Mouse (Mus musculus): ENCODE measurements around the gene Rabgap1l. TPM values are rescaled to one million over a fixed set of nuclear protein-coding genes. Genes with fewer than 3 reads are reported as not detected.

Rabgap1l gene
- polyA plus RNA-seq, 1 experiment: 13.8 TPM

DNA sequence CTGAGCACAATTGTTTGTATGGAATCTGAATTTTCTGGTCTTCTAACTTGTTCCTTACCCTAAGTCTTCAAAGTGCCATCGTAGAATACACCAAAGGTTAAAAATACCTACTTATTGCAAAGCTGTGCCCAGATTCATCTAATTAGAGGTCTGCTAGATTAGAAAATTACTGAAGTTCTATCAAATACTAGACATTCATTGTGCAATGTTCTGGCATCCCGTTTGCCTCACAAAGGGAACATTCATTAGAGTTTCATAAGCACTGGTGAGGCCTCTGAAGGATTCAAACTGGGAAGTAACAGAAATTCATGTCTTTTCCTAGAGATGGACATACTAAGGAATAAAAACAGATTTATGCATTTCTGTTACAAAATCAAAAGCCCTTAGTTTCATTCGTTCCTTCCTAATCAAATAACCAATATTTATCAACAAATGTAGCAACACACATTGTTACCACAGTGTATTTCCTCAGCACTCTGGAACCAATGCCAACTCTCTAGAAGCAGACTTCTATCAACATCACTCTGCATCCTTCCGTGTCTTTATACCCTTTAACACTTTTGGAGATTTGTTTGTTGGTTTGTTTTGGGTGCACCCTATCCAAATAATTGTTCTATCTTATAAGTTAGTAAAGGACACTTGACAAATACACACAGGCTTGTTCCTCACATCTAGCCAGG, 204.0 kb downstream of the Rabgap1l start:
- Histone ChIP-seq H3K27ac (ENCODE audit: insufficient read depth, low read length) (no peak overlapping the region), H3K4me3 (ENCODE audit: extremely low read depth, insufficient read depth, insufficient read length) (no peak overlapping the region), H3K27me3 (ENCODE audit: control insufficient read depth, insufficient read depth, low read length) (no peaks in the 10 kb centered on the region), H3K4me1 (ENCODE audit: control insufficient read depth, insufficient read depth, insufficient read length) (no peaks in the 10 kb centered on the region), H3K36me3 (ENCODE audit: control insufficient read depth, insufficient read depth, low read length) (no peaks in the 10 kb centered on the region)
- TF ChIP-seq CTCF (IDR thresholded peaks at IDR 0.05; ENCODE audit: extremely low read depth, insufficient read depth, insufficient read length, insufficient replicate concordance): no peak
- no peak for TF ChIP-seq POLR2A (IDR thresholded peaks at IDR 0.05; ENCODE audit: low read depth, low read length)
- no peak for DNase-seq (ENCODE audit: low read depth in 1 of 2, low spot score in 2 of 2)
- 86% methylated on average over 4 of the region's 4 CpGs for WGBS

DNA sequence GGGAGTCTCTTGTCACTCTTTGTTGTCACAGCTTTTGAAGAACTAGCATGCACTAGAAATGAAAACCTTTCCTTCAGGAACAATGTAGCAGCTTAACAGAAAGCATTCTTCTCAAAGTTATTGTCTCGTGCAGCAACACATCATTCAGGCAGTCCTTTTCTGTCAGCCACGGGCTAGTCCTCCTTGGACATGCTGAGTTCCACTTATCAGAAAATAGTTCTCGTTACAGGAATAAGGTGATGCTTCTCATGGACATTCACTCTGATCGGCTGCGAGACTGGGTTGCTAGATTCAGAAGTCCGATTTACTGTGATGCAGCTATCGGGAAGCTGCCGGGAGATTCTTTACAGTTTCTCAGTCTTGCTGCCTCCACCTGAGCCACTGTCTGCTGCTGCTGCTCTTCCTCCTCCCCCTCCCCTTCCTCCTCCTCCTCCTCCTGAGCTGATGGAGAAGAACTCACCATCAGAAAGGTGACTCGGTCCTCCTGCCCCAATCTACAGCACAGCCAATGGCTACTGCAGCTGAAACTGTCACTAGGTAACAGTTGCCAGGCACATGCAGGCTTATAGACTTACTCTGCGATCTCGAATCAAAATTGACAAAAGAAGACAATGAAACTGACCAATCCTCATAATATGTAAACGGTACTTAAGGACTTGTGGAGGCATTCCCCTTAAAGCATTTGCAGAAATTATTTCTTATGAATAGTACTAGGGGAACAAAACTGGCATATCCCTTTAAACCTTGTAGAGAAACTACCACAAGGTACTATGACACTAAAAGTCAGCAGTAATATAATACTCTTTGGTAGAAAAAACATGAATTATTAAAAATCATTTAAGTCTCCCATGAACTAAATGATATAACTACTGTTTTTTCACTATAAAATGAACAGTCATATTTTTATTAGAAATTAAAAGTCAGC, 213.4 kb downstream of the Rabgap1l start:
- Histone ChIP-seq H3K4me3 (ENCODE audit: extremely low read depth, insufficient read depth, insufficient read length) (no peak overlapping the region), H3K36me3 (ENCODE audit: control insufficient read depth, insufficient read depth, low read length) (no peaks in the 10 kb centered on the region), H3K4me1 (ENCODE audit: control insufficient read depth, insufficient read depth, insufficient read length) (no peaks in the 10 kb centered on the region), H3K27me3 (ENCODE audit: control insufficient read depth, insufficient read depth, low read length) (no peaks in the 10 kb centered on the region), H3K27ac (ENCODE audit: insufficient read depth, low read length) (no peak overlapping the region)
- TF ChIP-seq CTCF (IDR thresholded peaks at IDR 0.05; ENCODE audit: extremely low read depth, insufficient read depth, insufficient read length, insufficient replicate concordance) (no peak), POLR2A (IDR thresholded peaks at IDR 0.05; ENCODE audit: low read depth, low read length) (no peak)
- DNase-seq (ENCODE audit: low read depth in 1 of 2, low spot score in 2 of 2): no peak
- WGBS: 87% methylated on average over 12 of the region's 12 CpGs

DNA sequence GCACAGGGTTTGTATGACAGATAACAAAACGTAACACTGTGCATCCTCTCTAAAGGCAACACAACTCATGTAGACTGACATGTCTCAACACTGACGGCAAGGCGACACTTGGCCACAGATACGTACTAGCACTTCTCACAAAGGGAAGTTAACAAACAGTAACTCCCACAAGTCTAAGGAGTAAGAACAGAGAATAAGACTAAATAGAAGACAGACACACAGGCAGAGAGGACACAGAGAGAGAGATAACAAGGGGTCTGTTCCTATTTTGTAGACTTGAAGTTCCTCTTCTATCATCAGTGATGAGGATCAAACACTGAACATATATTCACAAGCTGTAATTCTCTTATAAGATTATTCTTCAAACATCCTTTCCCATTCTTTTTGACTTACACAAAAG, 216.9 kb downstream of the Rabgap1l start:
- Histone ChIP-seq H3K4me3 (ENCODE audit: extremely low read depth, insufficient read depth, insufficient read length) (no peak overlapping the region), H3K27me3 (ENCODE audit: control insufficient read depth, insufficient read depth, low read length) (no peaks in the 10 kb centered on the region), H3K27ac (ENCODE audit: insufficient read depth, low read length) (no peak overlapping the region), H3K4me1 (ENCODE audit: control insufficient read depth, insufficient read depth, insufficient read length) (no peaks in the 10 kb centered on the region), H3K36me3 (ENCODE audit: control insufficient read depth, insufficient read depth, low read length) (no peaks in the 10 kb centered on the region)
- DNase-seq (ENCODE audit: low read depth in 1 of 2, low spot score in 2 of 2): no peak
- TF ChIP-seq CTCF (IDR thresholded peaks at IDR 0.05; ENCODE audit: extremely low read depth, insufficient read depth, insufficient read length, insufficient replicate concordance) (no peak), POLR2A (IDR thresholded peaks at IDR 0.05; ENCODE audit: low read depth, low read length) (no peak)
- 90% methylated on average over 4 of the region's 4 CpGs for WGBS

DNA sequence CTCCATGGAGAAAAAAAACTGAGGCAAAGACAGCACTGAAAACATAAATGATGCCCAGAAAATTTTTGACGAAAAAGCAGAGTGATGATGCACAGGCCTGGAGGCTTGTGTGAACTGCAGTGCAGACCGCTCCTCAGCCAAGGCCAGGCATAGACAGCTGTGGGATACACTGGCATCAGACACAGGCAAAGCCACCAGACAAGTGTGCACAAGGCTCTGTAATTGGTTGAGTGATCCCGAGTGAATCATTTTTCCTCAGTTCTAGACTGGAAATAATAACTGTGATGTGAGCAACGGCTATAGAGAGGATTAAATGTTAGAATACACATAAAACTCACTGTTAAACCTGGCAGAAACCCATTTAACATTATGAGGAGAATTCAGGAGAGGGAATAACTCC, 219.0 kb downstream of the Rabgap1l start:
- 86% methylated on average over 4 of the region's 4 CpGs for WGBS
- H3K27me3 ChIP-seq (ENCODE audit: control insufficient read depth, insufficient read depth, low read length): no peaks in the 10 kb centered on the region
- H3K27ac ChIP-seq (ENCODE audit: insufficient read depth, low read length): no peak overlapping the region
- no peak for DNase-seq (ENCODE audit: low read depth in 1 of 2, low spot score in 2 of 2)
- no peaks in the 10 kb centered on the region for H3K36me3 ChIP-seq (ENCODE audit: control insufficient read depth, insufficient read depth, low read length)
- no peak overlapping the region for H3K4me3 ChIP-seq (ENCODE audit: extremely low read depth, insufficient read depth, insufficient read length)
- no peak for TF ChIP-seq CTCF (IDR thresholded peaks at IDR 0.05; ENCODE audit: extremely low read depth, insufficient read depth, insufficient read length, insufficient replicate concordance)
- no peak for TF ChIP-seq POLR2A (IDR thresholded peaks at IDR 0.05; ENCODE audit: low read depth, low read length)
- H3K4me1 ChIP-seq (ENCODE audit: control insufficient read depth, insufficient read depth, insufficient read length): no peaks in the 10 kb centered on the region

DNA sequence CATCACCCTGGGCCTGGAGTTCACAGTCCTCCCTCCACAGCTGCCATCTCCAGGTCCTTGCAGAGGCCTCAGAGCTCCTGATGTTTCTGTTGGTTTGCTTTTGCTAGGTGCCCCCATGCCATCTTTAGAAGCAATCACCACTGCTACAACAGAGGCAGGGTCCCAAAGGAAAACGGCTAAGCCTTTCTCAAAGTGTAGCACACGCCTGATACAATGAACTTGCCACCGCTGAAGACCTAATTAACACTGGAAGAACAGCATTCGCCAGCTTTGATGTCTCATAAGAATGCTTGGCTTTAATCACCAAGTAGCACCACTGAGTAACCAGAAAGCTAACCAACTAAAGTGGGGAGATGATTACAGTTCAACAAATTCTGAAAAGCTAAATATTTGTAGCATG, 226.6 kb downstream of the Rabgap1l start:
- no peaks in the 10 kb centered on the region for H3K27me3 ChIP-seq (ENCODE audit: control insufficient read depth, insufficient read depth, low read length)
- no peak for DNase-seq (ENCODE audit: low read depth in 1 of 2, low spot score in 2 of 2)
- no peak overlapping the region for H3K4me3 ChIP-seq (ENCODE audit: extremely low read depth, insufficient read depth, insufficient read length)
- TF ChIP-seq POLR2A (IDR thresholded peaks at IDR 0.05; ENCODE audit: low read depth, low read length): no peak
- no peak for TF ChIP-seq CTCF (IDR thresholded peaks at IDR 0.05; ENCODE audit: extremely low read depth, insufficient read depth, insufficient read length, insufficient replicate concordance)
- 86% methylated on average over 4 of the region's 4 CpGs for WGBS
- H3K27ac ChIP-seq (ENCODE audit: insufficient read depth, low read length): no peak overlapping the region
- H3K36me3 ChIP-seq (ENCODE audit: control insufficient read depth, insufficient read depth, low read length): no peaks in the 10 kb centered on the region
- no peaks in the 10 kb centered on the region for H3K4me1 ChIP-seq (ENCODE audit: control insufficient read depth, insufficient read depth, insufficient read length)

DNA sequence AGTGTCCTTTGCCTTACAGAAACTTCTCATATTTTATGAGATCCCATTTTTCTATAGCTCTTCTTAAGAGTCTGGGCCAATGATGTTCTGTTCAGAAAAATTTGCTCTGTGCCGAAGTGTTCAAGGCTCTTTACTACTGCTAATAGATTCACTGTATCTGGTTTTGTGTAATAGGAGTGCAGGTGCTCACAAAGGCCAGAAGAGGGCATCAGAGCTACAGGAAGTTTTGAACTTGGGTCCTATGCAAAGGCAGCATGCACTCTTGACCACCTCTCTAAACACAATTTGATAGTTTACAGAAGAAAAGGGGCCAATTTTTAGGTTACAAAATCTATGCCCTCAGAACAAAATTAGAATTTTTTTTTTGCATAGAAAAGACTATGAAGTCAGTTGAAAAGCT, 231.6 kb downstream of the Rabgap1l start:
- TF ChIP-seq CTCF (IDR thresholded peaks at IDR 0.05; ENCODE audit: extremely low read depth, insufficient read depth, insufficient read length, insufficient replicate concordance) (no peak), POLR2A (IDR thresholded peaks at IDR 0.05; ENCODE audit: low read depth, low read length) (no peak)

More for the DNA sequence above, 231.6 kb downstream of the Rabgap1l start:
- DNase-seq (ENCODE audit: low read depth in 1 of 2, low spot score in 2 of 2): no peak
- Histone ChIP-seq H3K27me3 (ENCODE audit: control insufficient read depth, insufficient read depth, low read length) (no peaks in the 10 kb centered on the region), H3K36me3 (ENCODE audit: control insufficient read depth, insufficient read depth, low read length) (no peaks in the 10 kb centered on the region), H3K4me1 (ENCODE audit: control insufficient read depth, insufficient read depth, insufficient read length) (no peaks in the 10 kb centered on the region), H3K4me3 (ENCODE audit: extremely low read depth, insufficient read depth, insufficient read length) (no peak overlapping the region), H3K27ac (ENCODE audit: insufficient read depth, low read length) (no peak overlapping the region)
- 81% methylated on average over 1 of the region's 1 CpGs for WGBS

All from spleen, adult 2 months (tissue).